Mouse (Mus musculus): Measurements from ENCODE around the gene Misp.

GRCm38 (mm10) chr10:79820277-79820676, 512 bp upstream of the Misp start:
- TF ChIP-seq CTCF (IDR thresholded peaks at IDR 0.05), result no peak
- TF ChIP-seq EP300 (IDR thresholded peaks at IDR 0.05), result no peak
